Mouse (Mus musculus): ENCODE results near the gene Stag3. TPM values are rescaled to one million over a fixed set of nuclear protein-coding genes. Genes with fewer than 3 reads are reported as not detected.
A peak's percentile ranks its signal among the peaks of the same experiment; 100 is the strongest.

The Stag3 gene
- polyA plus RNA-seq, 1 experiment from 2014 or later = 0.41 TPM

DNA sequence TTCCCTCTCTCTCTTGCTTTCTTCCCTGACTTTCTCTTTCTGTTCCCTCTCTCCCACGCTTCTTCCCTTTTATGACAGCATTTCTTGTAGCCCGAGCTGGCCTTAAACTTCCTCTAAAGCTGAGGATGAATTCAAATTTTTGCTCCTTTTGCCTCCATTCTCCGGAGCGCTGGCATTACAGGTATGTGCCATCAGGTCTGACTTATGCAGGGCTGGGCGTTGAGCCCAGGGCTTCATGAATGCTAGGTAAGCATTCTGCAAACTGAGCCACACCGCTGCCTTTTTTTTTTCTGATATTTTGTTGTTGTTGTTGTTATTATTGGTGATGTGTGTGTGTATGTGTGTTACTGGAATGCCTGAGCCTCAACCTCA lies 15.8 kb upstream of the Stag3 start:
- no peak for TF ChIP-seq CTCF (IDR thresholded peaks at IDR 0.05; ENCODE audit: low read depth)
- TF ChIP-seq EP300 (IDR thresholded peaks at IDR 0.05; ENCODE audit: low read depth) = no peak
- WGBS (ENCODE audit: insufficient replicate concordance) = 4% methylated on average over 6 of the region's 6 CpGs
- Histone ChIP-seq H3K4me3 (ENCODE audit: low read depth, low read length) (peak overlapping the region; percentile 96), H3K4me2 (ENCODE audit: low read depth, low read length) (peak overlapping the region; percentile 94), H3K36me3 (replicated peaks; ENCODE audit: insufficient read depth, low read length) (peaks cover 24% of the 10 kb centered on the region), H3K27me3 (ENCODE audit: insufficient read depth, low read length) (no peaks in the 10 kb centered on the region), H3K9ac (replicated peaks) (peak overlapping the region; percentile 97), H3K9me3 (ENCODE audit: low read length) (no peaks in the 10 kb centered on the region), H3K27ac (ENCODE audit: low read depth) (peak overlapping the region; percentile 87), H3K4me1 (ENCODE audit: insufficient read depth) (peaks cover 37% of the 10 kb centered on the region)
- ATAC-seq = no peak
- DNase-seq = no peak

DNA sequence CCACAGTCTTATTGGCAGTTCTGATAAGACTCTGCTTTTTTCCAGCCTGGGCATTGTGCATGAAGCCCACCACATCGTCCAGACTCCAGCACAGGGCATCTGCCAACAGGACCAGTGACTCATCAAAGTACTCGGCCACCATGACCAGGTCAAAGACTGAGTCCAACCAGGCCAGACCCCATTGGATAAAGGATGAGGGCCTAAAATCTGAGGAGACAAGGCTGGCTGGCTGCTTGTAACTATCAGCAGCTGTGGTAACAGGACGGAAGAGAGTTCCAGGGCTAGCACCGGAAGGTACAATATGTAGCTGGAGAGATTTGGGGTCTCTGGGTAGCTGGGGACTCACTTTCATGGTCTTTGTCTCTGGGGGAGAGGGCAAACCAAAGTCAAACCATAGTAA lies 14.3 kb upstream of the Stag3 start:
- H3K4me3 ChIP-seq (ENCODE audit: low read depth, low read length) = no peak overlapping the region
- H3K9ac ChIP-seq (replicated peaks) = no peak overlapping the region
- TF ChIP-seq EP300 (IDR thresholded peaks at IDR 0.05; ENCODE audit: low read depth) (no peak), CTCF (IDR thresholded peaks at IDR 0.05; ENCODE audit: low read depth) (no peak)
- ATAC-seq = no peak
- no peaks in the 10 kb centered on the region for H3K9me3 ChIP-seq (ENCODE audit: low read length)
- 86% methylated on average over 4 of the region's 4 CpGs for WGBS (ENCODE audit: insufficient replicate concordance)
- H3K27me3 ChIP-seq (ENCODE audit: insufficient read depth, low read length) = 0 out of 2 replicates have a peak, but pooled peaks cover under 1% of the 10 kb centered on the region
- peaks cover 32% of the 10 kb centered on the region for H3K4me1 ChIP-seq (ENCODE audit: insufficient read depth)
- H3K27ac ChIP-seq (ENCODE audit: low read depth) = no peak overlapping the region
- H3K36me3 ChIP-seq (replicated peaks; ENCODE audit: insufficient read depth, low read length) = peaks cover 9% of the 10 kb centered on the region; the same call in 1 of the 2 replicates
- no peak for DNase-seq
- H3K4me2 ChIP-seq (ENCODE audit: low read depth, low read length) = no peak overlapping the region

DNA sequence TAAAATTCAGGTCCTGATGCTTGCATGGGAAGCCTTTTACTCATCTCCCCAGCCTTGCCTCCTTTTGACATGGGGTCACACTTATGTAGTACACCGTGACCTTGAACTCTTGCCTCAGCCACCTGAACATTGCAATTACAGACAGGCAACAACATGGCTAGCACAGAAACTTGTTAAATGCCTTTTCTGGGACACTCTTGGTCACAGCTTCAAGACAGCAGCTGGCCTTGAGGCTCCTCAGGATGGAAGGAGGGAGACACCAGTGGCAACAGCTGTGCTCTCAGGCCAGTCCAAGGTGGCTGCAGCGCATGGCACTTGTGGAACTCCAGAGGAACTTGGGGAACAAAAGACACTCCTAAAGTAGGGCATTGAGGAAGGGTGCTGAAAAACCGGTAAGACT lies 12.9 kb upstream of the Stag3 start:
- no peak for TF ChIP-seq CTCF (IDR thresholded peaks at IDR 0.05; ENCODE audit: low read depth)
- TF ChIP-seq EP300 (IDR thresholded peaks at IDR 0.05; ENCODE audit: low read depth) = no peak
- Histone ChIP-seq H3K36me3 (replicated peaks; ENCODE audit: insufficient read depth, low read length) (peaks cover 3% of the 10 kb centered on the region; the same call in 1 of the 2 replicates), H3K9ac (replicated peaks) (no peak overlapping the region), H3K27me3 (ENCODE audit: insufficient read depth, low read length) (peaks cover 12% of the 10 kb centered on the region; the same call in 1 of the 2 replicates), H3K4me1 (ENCODE audit: insufficient read depth) (peaks cover 26% of the 10 kb centered on the region), H3K9me3 (ENCODE audit: low read length) (no peaks in the 10 kb centered on the region), H3K27ac (ENCODE audit: low read depth) (no peak overlapping the region), H3K4me3 (ENCODE audit: low read depth, low read length) (no peak overlapping the region), H3K4me2 (ENCODE audit: low read depth, low read length) (no peak overlapping the region)
- ATAC-seq (no peak), DNase-seq (no peak)
- WGBS (ENCODE audit: insufficient replicate concordance) = 85% methylated on average over 3 of the region's 3 CpGs

DNA sequence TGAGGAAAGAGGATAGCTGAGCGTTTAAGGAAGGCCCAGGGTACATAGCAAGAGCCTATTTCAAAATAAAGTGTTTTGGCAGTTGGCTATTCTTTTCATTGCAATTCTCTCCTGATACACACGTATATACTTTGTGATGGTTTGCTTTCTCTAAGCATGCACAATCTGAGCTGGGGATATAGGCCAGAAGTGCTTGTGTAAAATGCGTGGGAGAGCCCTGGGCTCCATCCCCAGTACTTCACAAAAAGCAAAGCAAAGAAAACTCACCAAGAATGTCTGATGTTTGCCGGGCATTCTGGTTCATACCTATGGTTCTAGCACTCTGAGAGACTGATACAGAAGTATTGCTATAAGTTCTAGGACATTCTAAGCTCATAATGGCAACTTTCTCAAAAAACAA lies 11.1 kb upstream of the Stag3 start:
- 68% methylated on average over 4 of the region's 4 CpGs for WGBS (ENCODE audit: insufficient replicate concordance)
- H3K36me3 ChIP-seq (replicated peaks; ENCODE audit: insufficient read depth, low read length) = peaks cover 3% of the 10 kb centered on the region; the same call in 1 of the 2 replicates
- H3K27me3 ChIP-seq (ENCODE audit: insufficient read depth, low read length) = peaks cover 23% of the 10 kb centered on the region; the same call in 1 of the 2 replicates
- TF ChIP-seq EP300 (IDR thresholded peaks at IDR 0.05; ENCODE audit: low read depth) (no peak), CTCF (IDR thresholded peaks at IDR 0.05; ENCODE audit: low read depth) (no peak)
- no peak overlapping the region for H3K4me2 ChIP-seq (ENCODE audit: low read depth, low read length)
- no peaks in the 10 kb centered on the region for H3K9me3 ChIP-seq (ENCODE audit: low read length)
- no peak for ATAC-seq
- H3K4me3 ChIP-seq (ENCODE audit: low read depth, low read length) = no peak overlapping the region
- peak; percentile 0 for DNase-seq
- peaks cover 12% of the 10 kb centered on the region for H3K4me1 ChIP-seq (ENCODE audit: insufficient read depth)
- H3K27ac ChIP-seq (ENCODE audit: low read depth) = no peak overlapping the region
- no peak overlapping the region for H3K9ac ChIP-seq (replicated peaks)

DNA sequence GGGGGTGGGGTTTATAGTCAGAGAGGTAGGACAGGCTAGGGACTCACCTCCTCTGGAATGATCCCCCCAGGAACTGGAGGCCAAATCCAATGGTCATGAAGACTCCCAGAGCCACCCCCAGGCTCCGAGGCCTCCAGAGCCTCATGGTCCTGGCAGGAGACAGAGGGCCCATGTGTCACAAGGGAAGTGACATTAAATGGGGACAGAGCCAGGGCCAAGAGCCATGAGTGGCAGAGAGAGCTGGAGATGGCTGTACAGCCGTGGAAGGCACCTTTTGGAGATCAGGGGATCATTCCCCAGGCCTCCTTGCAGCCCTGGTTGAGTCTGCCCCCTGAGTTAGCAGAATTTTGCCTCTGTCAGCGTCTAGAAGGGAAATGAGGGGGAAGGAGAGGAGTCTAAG lies 8.8 kb upstream of the Stag3 start:
- Histone ChIP-seq H3K9ac (replicated peaks) (no peak overlapping the region), H3K9me3 (ENCODE audit: low read length) (no peaks in the 10 kb centered on the region), H3K4me1 (ENCODE audit: insufficient read depth) (no peaks in the 10 kb centered on the region), H3K27ac (ENCODE audit: low read depth) (no peak overlapping the region), H3K27me3 (ENCODE audit: insufficient read depth, low read length) (peaks cover 23% of the 10 kb centered on the region; the same call in 1 of the 2 replicates), H3K4me3 (ENCODE audit: low read depth, low read length) (no peak overlapping the region), H3K36me3 (replicated peaks; ENCODE audit: insufficient read depth, low read length) (no peaks in the 10 kb centered on the region; the same call in 1 of the 2 replicates), H3K4me2 (ENCODE audit: low read depth, low read length) (no peak overlapping the region)
- WGBS (ENCODE audit: insufficient replicate concordance) = 51% methylated on average over 3 of the region's 3 CpGs
- TF ChIP-seq EP300 (IDR thresholded peaks at IDR 0.05; ENCODE audit: low read depth) (no peak), CTCF (IDR thresholded peaks at IDR 0.05; ENCODE audit: low read depth) (no peak)
- ATAC-seq = no peak
- DNase-seq = no peak

DNA sequence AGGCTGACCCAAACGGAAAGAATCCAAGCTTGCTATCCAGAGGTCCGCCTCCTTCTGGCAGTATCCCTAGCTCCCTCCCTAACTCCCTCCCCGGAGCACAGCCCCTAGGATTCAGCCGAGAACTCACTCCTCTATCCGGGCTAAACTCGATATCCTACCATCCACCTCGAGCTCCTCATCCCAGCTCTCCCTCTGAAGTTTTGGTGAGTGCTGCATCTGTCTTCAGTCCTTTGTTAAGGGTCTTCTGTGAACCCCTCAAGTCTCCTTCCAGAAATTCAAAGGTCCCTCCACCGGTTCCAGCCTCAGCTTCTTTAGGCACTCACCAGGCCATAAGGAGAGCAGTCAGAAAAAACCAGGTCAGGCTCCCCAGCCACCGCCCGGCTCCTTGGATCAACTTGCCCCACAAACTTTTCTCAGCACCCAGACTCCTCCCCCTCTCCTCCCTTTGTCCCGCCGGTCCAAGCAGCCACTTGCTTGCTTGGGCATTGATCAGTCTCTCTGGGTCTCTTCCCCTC lies 7.6 kb upstream of the Stag3 start, which contains the start of gene Gal3st4:
TSS of gene Gal3st4 (minus strand) at position 432 of the 515 bp plus-strand sequence.
- ATAC-seq (no peak), DNase-seq (no peak)
- Histone ChIP-seq H3K4me3 (ENCODE audit: low read depth, low read length) (no peak within 1 kb of the TSS), H3K36me3 (replicated peaks; ENCODE audit: insufficient read depth, low read length) (no peaks in the 10 kb centered on the region), H3K27me3 (ENCODE audit: insufficient read depth, low read length) (peaks cover 23% of the 10 kb centered on the region; the same call in 1 of the 2 replicates), H3K4me2 (ENCODE audit: low read depth, low read length) (no peak within 1 kb of the TSS), H3K27ac (ENCODE audit: low read depth) (no peak within 1 kb of the TSS), H3K4me1 (ENCODE audit: insufficient read depth) (no peaks in the 10 kb centered on the region), H3K9me3 (ENCODE audit: low read length) (no peaks in the 10 kb centered on the region), H3K9ac (replicated peaks) (no peak within 1 kb of the TSS)
- WGBS (ENCODE audit: insufficient replicate concordance) = 18% methylated on average over 12 of the region's 12 CpGs
- no peak for TF ChIP-seq EP300 (IDR thresholded peaks at IDR 0.05; ENCODE audit: low read depth)
- no peak for TF ChIP-seq CTCF (IDR thresholded peaks at IDR 0.05; ENCODE audit: low read depth)
